Mouse (Mus musculus): ENCODE data around the gene Aym1. TPM values are rescaled to one million over a fixed set of nuclear protein-coding genes. Genes with fewer than 3 reads are reported as not detected.

Gene Aym1
- polyA plus RNA-seq, 1 experiment from 2014 or later, result not detected

- no peaks in the 10 kb centered on the region for H3K4me1 ChIP-seq (ENCODE audit: control insufficient read depth in 2 of 2, insufficient read depth in 2 of 2, low read length in 2 of 2)
- no peak overlapping the region for H3K4me2 ChIP-seq (ENCODE audit: low read length)
- WGBS, result 56% methylated on average over 4 of the region's 4 CpGs
- H3K9me3 ChIP-seq (ENCODE audit: control insufficient read depth, low read length), result no peaks in the 10 kb centered on the region
- no peak overlapping the region for H3K27ac ChIP-seq (replicated peaks in 1 of 2; ENCODE audit: control insufficient read depth in 1 of 2, insufficient read depth in 1 of 2, low read depth in 2 of 2, low read length in 2 of 2)
- H3K27me3 ChIP-seq (ENCODE audit: control insufficient read depth, insufficient read depth, low read length), result peaks cover 20% of the 10 kb centered on the region
- no peak overlapping the region for H3K9ac ChIP-seq (ENCODE audit: low read length)
- ATAC-seq (ENCODE audit: insufficient number of reproducible peaks, insufficient read depth, low FRiP score, low read depth), result no peak
- H3K4me3 ChIP-seq (ENCODE audit: control insufficient read depth in 1 of 2, insufficient read depth in 1 of 2, low read depth in 1 of 2, low read length in 2 of 2), result no peak overlapping the region
- no peaks in the 10 kb centered on the region for H3K36me3 ChIP-seq (ENCODE audit: control insufficient read depth, insufficient read depth, low read length)
These were observed 15.4 kb downstream of the Aym1 start for GRCm38 (mm10) chr5:113372449-113372848.

GRCm38 (mm10) chr5:113372995-113373950 is 16.2 kb downstream of the Aym1 start:
- Histone ChIP-seq H3K36me3 (ENCODE audit: control insufficient read depth, insufficient read depth, low read length) (no peaks in the 10 kb centered on the region), H3K4me2 (ENCODE audit: low read length) (peak overlapping the region; percentile 41), H3K27ac (replicated peaks in 1 of 2; ENCODE audit: control insufficient read depth in 1 of 2, insufficient read depth in 1 of 2, low read depth in 2 of 2, low read length in 2 of 2) (no peak overlapping the region), H3K4me1 (ENCODE audit: control insufficient read depth in 2 of 2, insufficient read depth in 2 of 2, low read length in 2 of 2) (no peaks in the 10 kb centered on the region), H3K9ac (ENCODE audit: low read length) (no peak overlapping the region), H3K27me3 (ENCODE audit: control insufficient read depth, insufficient read depth, low read length) (peaks cover 20% of the 10 kb centered on the region), H3K9me3 (ENCODE audit: control insufficient read depth, low read length) (no peaks in the 10 kb centered on the region), H3K4me3 (ENCODE audit: control insufficient read depth in 1 of 2, insufficient read depth in 1 of 2, low read depth in 1 of 2, low read length in 2 of 2) (no peak overlapping the region)
- 4% methylated on average over 33 of the region's 33 CpGs for WGBS
- ATAC-seq (ENCODE audit: insufficient number of reproducible peaks, insufficient read depth, low FRiP score, low read depth), result no peak

GRCm38 (mm10) chr5:113374290-113374689 is 17.2 kb downstream of the Aym1 start:
- ATAC-seq (ENCODE audit: insufficient number of reproducible peaks, insufficient read depth, low FRiP score, low read depth), result no peak
- Histone ChIP-seq H3K9ac (ENCODE audit: low read length) (no peak overlapping the region), H3K27me3 (ENCODE audit: control insufficient read depth, insufficient read depth, low read length) (peaks cover 20% of the 10 kb centered on the region), H3K4me2 (ENCODE audit: low read length) (no peak overlapping the region), H3K4me1 (ENCODE audit: control insufficient read depth in 2 of 2, insufficient read depth in 2 of 2, low read length in 2 of 2) (no peaks in the 10 kb centered on the region), H3K27ac (replicated peaks in 1 of 2; ENCODE audit: control insufficient read depth in 1 of 2, insufficient read depth in 1 of 2, low read depth in 2 of 2, low read length in 2 of 2) (no peak overlapping the region), H3K9me3 (ENCODE audit: control insufficient read depth, low read length) (no peaks in the 10 kb centered on the region), H3K36me3 (ENCODE audit: control insufficient read depth, insufficient read depth, low read length) (no peaks in the 10 kb centered on the region), H3K4me3 (ENCODE audit: control insufficient read depth in 1 of 2, insufficient read depth in 1 of 2, low read depth in 1 of 2, low read length in 2 of 2) (no peak overlapping the region)
- WGBS, result 77% methylated on average over 10 of the region's 10 CpGs

DNA sequence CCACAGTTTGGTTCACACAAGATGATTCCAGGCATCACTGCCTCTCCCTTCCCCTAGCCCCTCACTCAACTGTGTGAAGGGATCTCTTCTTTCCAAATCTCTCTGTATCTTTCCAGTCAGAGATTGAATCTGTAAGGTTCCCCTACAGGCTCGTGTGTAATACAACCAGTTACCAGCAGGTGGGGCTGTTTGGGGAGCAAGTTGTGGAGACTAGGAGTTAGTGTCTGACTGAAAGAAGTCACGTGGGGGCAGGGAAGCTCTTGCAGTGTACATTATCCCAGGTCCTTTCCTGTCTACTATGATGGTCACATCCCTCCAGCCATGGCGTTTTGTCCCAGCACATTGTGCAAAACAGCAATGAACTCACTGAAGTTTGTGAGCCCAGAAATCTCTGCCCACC is 18.7 kb downstream of the Aym1 start:
- Histone ChIP-seq H3K4me2 (ENCODE audit: low read length) (no peak overlapping the region), H3K36me3 (ENCODE audit: control insufficient read depth, insufficient read depth, low read length) (no peaks in the 10 kb centered on the region), H3K27me3 (ENCODE audit: control insufficient read depth, insufficient read depth, low read length) (peaks cover 20% of the 10 kb centered on the region), H3K4me3 (ENCODE audit: control insufficient read depth in 1 of 2, insufficient read depth in 1 of 2, low read depth in 1 of 2, low read length in 2 of 2) (no peak overlapping the region), H3K4me1 (ENCODE audit: control insufficient read depth in 2 of 2, insufficient read depth in 2 of 2, low read length in 2 of 2) (no peaks in the 10 kb centered on the region), H3K9me3 (ENCODE audit: control insufficient read depth, low read length) (no peaks in the 10 kb centered on the region), H3K27ac (replicated peaks in 1 of 2; ENCODE audit: control insufficient read depth in 1 of 2, insufficient read depth in 1 of 2, low read depth in 2 of 2, low read length in 2 of 2) (no peak overlapping the region), H3K9ac (ENCODE audit: low read length) (no peak overlapping the region)
- ATAC-seq (ENCODE audit: insufficient number of reproducible peaks, insufficient read depth, low FRiP score, low read depth), result no peak
- 30% methylated on average over 3 of the region's 3 CpGs for WGBS

GRCm38 (mm10) chr5:113376292-113376691 is 19.2 kb downstream of the Aym1 start:
- Histone ChIP-seq H3K4me1 (ENCODE audit: control insufficient read depth in 2 of 2, insufficient read depth in 2 of 2, low read length in 2 of 2) (no peaks in the 10 kb centered on the region), H3K4me3 (ENCODE audit: control insufficient read depth in 1 of 2, insufficient read depth in 1 of 2, low read depth in 1 of 2, low read length in 2 of 2) (no peak overlapping the region), H3K9me3 (ENCODE audit: control insufficient read depth, low read length) (no peaks in the 10 kb centered on the region), H3K27ac (replicated peaks in 1 of 2; ENCODE audit: control insufficient read depth in 1 of 2, insufficient read depth in 1 of 2, low read depth in 2 of 2, low read length in 2 of 2) (no peak overlapping the region), H3K4me2 (ENCODE audit: low read length) (no peak overlapping the region), H3K36me3 (ENCODE audit: control insufficient read depth, insufficient read depth, low read length) (no peaks in the 10 kb centered on the region), H3K9ac (ENCODE audit: low read length) (no peak overlapping the region), H3K27me3 (ENCODE audit: control insufficient read depth, insufficient read depth, low read length) (peaks cover 20% of the 10 kb centered on the region)
- WGBS, result 88% methylated on average over 1 of the region's 1 CpGs
- ATAC-seq (ENCODE audit: insufficient number of reproducible peaks, insufficient read depth, low FRiP score, low read depth), result no peak

- no peak for ATAC-seq (ENCODE audit: insufficient number of reproducible peaks, insufficient read depth, low FRiP score, low read depth)
- Histone ChIP-seq H3K36me3 (ENCODE audit: control insufficient read depth, insufficient read depth, low read length) (no peaks in the 10 kb centered on the region), H3K27ac (replicated peaks in 1 of 2; ENCODE audit: control insufficient read depth in 1 of 2, insufficient read depth in 1 of 2, low read depth in 2 of 2, low read length in 2 of 2) (no peak overlapping the region), H3K4me2 (ENCODE audit: low read length) (no peak overlapping the region), H3K4me1 (ENCODE audit: control insufficient read depth in 2 of 2, insufficient read depth in 2 of 2, low read length in 2 of 2) (no peaks in the 10 kb centered on the region), H3K4me3 (ENCODE audit: control insufficient read depth in 1 of 2, insufficient read depth in 1 of 2, low read depth in 1 of 2, low read length in 2 of 2) (no peak overlapping the region), H3K9me3 (ENCODE audit: control insufficient read depth, low read length) (0 out of 2 replicates have a peak, but pooled peaks cover 2% of the 10 kb centered on the region), H3K27me3 (ENCODE audit: control insufficient read depth, insufficient read depth, low read length) (no peaks in the 10 kb centered on the region), H3K9ac (ENCODE audit: low read length) (no peak overlapping the region)
- 71% methylated on average over 5 of the region's 5 CpGs for WGBS
These were observed 22.3 kb downstream of the Aym1 start for GRCm38 (mm10) chr5:113379416-113379815.

DNA sequence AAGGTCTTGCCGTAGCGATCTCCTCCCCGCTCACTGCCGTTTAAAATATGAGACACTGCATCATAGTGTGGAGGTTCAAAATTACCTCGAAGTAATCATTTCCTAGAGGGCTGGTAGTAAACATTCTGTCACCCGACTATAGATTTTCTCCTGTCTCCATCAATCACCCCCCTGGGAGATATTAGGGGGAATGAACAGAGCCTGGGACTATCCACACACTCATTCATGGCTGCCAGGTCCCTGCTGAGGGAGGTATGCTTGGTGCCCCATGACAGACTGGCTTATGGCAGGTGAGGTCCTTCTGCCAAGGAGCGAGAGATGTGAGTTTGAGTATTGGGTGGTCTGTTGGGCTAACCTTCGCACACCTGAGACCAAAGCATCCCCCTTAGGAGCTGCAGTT is 23.5 kb downstream of the Aym1 start:
- WGBS, result 82% methylated on average over 8 of the region's 8 CpGs
- Histone ChIP-seq H3K4me2 (ENCODE audit: low read length) (no peak overlapping the region), H3K4me1 (ENCODE audit: control insufficient read depth in 2 of 2, insufficient read depth in 2 of 2, low read length in 2 of 2) (no peaks in the 10 kb centered on the region), H3K36me3 (ENCODE audit: control insufficient read depth, insufficient read depth, low read length) (no peaks in the 10 kb centered on the region), H3K27me3 (ENCODE audit: control insufficient read depth, insufficient read depth, low read length) (no peaks in the 10 kb centered on the region), H3K27ac (replicated peaks in 1 of 2; ENCODE audit: control insufficient read depth in 1 of 2, insufficient read depth in 1 of 2, low read depth in 2 of 2, low read length in 2 of 2) (no peak overlapping the region), H3K9me3 (ENCODE audit: control insufficient read depth, low read length) (0 out of 2 replicates have a peak, but pooled peaks cover 2% of the 10 kb centered on the region), H3K4me3 (ENCODE audit: control insufficient read depth in 1 of 2, insufficient read depth in 1 of 2, low read depth in 1 of 2, low read length in 2 of 2) (no peak overlapping the region), H3K9ac (ENCODE audit: low read length) (no peak overlapping the region)
- ATAC-seq (ENCODE audit: insufficient number of reproducible peaks, insufficient read depth, low FRiP score, low read depth), result no peak
